Mouse (Mus musculus) neural tube, embryonic 10.5 days (tissue): ENCODE data around the gene Tnf.
A peak's percentile ranks its signal among the peaks of the same experiment; 100 is the strongest.
"Not testable (repeated sequence)": the region's sequence is repeated elsewhere in the genome, so short reads cannot be mapped to it uniquely, and the experiment has no call there.

Experiments
- DNase-seq: peaks from one replicate; pipeline ENCODE4 v3.0.0-alpha.2; 2017; ENCODE audit warnings: low spot score; ENCODE audit errors: extremely low spot score

The Tnf gene

GRCm38 (mm10) chr17:35234090-35234489 lies 32.3 kb upstream of the Tnf start:
- DNase-seq: not testable (repeated sequence)

- no peak for DNase-seq
These were observed 31.5 kb upstream of the Tnf start, which contains the start of gene Atp6v1g2 for GRCm38 (mm10) chr17:35233114-35233980. Atp6v1g2 (plus strand) TSS chr17:35233660.

- DNase-seq: no peak
These were observed 30.9 kb upstream of the Tnf start for GRCm38 (mm10) chr17:35232659-35233058.

GRCm38 (mm10) chr17:35232043-35232442 lies 30.2 kb upstream of the Tnf start:
- DNase-seq: peak; percentile 88

GRCm38 (mm10) chr17:35231022-35231421 lies 29.2 kb upstream of the Tnf start:
- DNase-seq: no peak

- DNase-seq: no peak
These were observed 24.8 kb upstream of the Tnf start for GRCm38 (mm10) chr17:35226561-35227046.

- DNase-seq: no peak
These were observed 23.6 kb upstream of the Tnf start for GRCm38 (mm10) chr17:35225456-35225855.

GRCm38 (mm10) chr17:35224641-35225040 lies 22.8 kb upstream of the Tnf start:
- DNase-seq: no peak

- no peak for DNase-seq
These were observed 20.5 kb upstream of the Tnf start for GRCm38 (mm10) chr17:35222299-35222698.

- no peak for DNase-seq
These were observed 18.5 kb upstream of the Tnf start, which contains the start of gene Gm16181 for GRCm38 (mm10) chr17:35220156-35220952. Gm16181 (plus strand) TSS chr17:35220834.

GRCm38 (mm10) chr17:35219601-35220041 lies 17.8 kb upstream of the Tnf start:
- no peak for DNase-seq

GRCm38 (mm10) chr17:35218516-35219193 lies 16.8 kb upstream of the Tnf start:
- DNase-seq: no peak

GRCm38 (mm10) chr17:35213071-35213470 lies 11.3 kb upstream of the Tnf start:
- no peak for DNase-seq

- no peak for DNase-seq
These were observed 8.8 kb upstream of the Tnf start for GRCm38 (mm10) chr17:35210593-35210992.

GRCm38 (mm10) chr17:35209785-35210535 lies 8.2 kb upstream of the Tnf start:
- DNase-seq: no peak

GRCm38 (mm10) chr17:35205380-35205769 lies 3.6 kb upstream of the Tnf start:
- DNase-seq: no peak

- DNase-seq: no peak
These were observed 2.9 kb upstream of the Tnf start, which contains the start of gene Lta for GRCm38 (mm10) chr17:35204494-35205379. Lta (minus strand) TSS chr17:35205351.

GRCm38 (mm10) chr17:35202442-35202841 lies 635 bp upstream of the Tnf start:
- DNase-seq: no peak

- DNase-seq: no peak
These were observed 679 bp downstream of the Tnf start for GRCm38 (mm10) chr17:35201128-35201527.

GRCm38 (mm10) chr17:35200398-35200797 lies 1.4 kb downstream of the Tnf start:
- no peak for DNase-seq
